Mouse (Mus musculus): Measurements from ENCODE around the gene Pofut1.

Gene Pofut1

GRCm38 (mm10) chr2:153241250-153242014 is at the start of gene Pofut1, which contains the start of gene Plagl2:
Gene Pofut1, plus strand, starts transcription at chr2:153241533.
Gene Plagl2, minus strand, starts transcription at chr2:153241426.
- DNase-seq (ENCODE audit: low read depth, low spot score): peak; percentile 86

- DNase-seq (ENCODE audit: low read depth, low spot score): no peak
These were observed 47.1 kb upstream of the Pofut1 start for GRCm38 (mm10) chr2:153194255-153194654.

GRCm38 (mm10) chr2:153198485-153198884 is 42.8 kb upstream of the Pofut1 start:
- no peak for DNase-seq (ENCODE audit: low read depth, low spot score)

- no peak for DNase-seq (ENCODE audit: low read depth, low spot score)
These were observed 42.2 kb upstream of the Pofut1 start for GRCm38 (mm10) chr2:153199114-153199513.

- no peak for DNase-seq (ENCODE audit: low read depth, low spot score)
These were observed 38.6 kb upstream of the Pofut1 start for GRCm38 (mm10) chr2:153202766-153203165.

GRCm38 (mm10) chr2:153208149-153208548 is 33.2 kb upstream of the Pofut1 start:
- DNase-seq (ENCODE audit: low read depth, low spot score): no peak

- no peak for DNase-seq (ENCODE audit: low read depth, low spot score)
These were observed 32.0 kb upstream of the Pofut1 start for GRCm38 (mm10) chr2:153209286-153209685.

GRCm38 (mm10) chr2:153211451-153211850 is 29.9 kb upstream of the Pofut1 start:
- DNase-seq (ENCODE audit: low read depth, low spot score): no peak

GRCm38 (mm10) chr2:153213351-153213750 is 28.0 kb upstream of the Pofut1 start:
- no peak for DNase-seq (ENCODE audit: low read depth, low spot score)

- DNase-seq (ENCODE audit: low read depth, low spot score): no peak
These were observed 26.5 kb upstream of the Pofut1 start for GRCm38 (mm10) chr2:153214771-153215259.

- no peak for DNase-seq (ENCODE audit: low read depth, low spot score)
These were observed 25.9 kb upstream of the Pofut1 start for GRCm38 (mm10) chr2:153215421-153215820.

- no peak for DNase-seq (ENCODE audit: low read depth, low spot score)
These were observed 23.4 kb upstream of the Pofut1 start for GRCm38 (mm10) chr2:153217826-153218340.

GRCm38 (mm10) chr2:153218516-153218915 is 22.8 kb upstream of the Pofut1 start:
- DNase-seq (ENCODE audit: low read depth, low spot score): no peak

- DNase-seq (ENCODE audit: low read depth, low spot score): no peak
These were observed 19.7 kb upstream of the Pofut1 start for GRCm38 (mm10) chr2:153221620-153222019.

GRCm38 (mm10) chr2:153222130-153222529 is 19.2 kb upstream of the Pofut1 start:
- no peak for DNase-seq (ENCODE audit: low read depth, low spot score)

- DNase-seq (ENCODE audit: low read depth, low spot score): no peak
These were observed 18.8 kb upstream of the Pofut1 start for GRCm38 (mm10) chr2:153222566-153222965.

GRCm38 (mm10) chr2:153224946-153225594 is 16.3 kb upstream of the Pofut1 start, which contains the start of gene Tspyl3:
Gene Tspyl3, minus strand, starts transcription at chr2:153225441.
- peak; percentile 65 for DNase-seq (ENCODE audit: low read depth, low spot score)

- no peak for DNase-seq (ENCODE audit: low read depth, low spot score)
These were observed 15.8 kb upstream of the Pofut1 start for GRCm38 (mm10) chr2:153225595-153225953.

GRCm38 (mm10) chr2:153227959-153228358 is 13.4 kb upstream of the Pofut1 start:
- no peak for DNase-seq (ENCODE audit: low read depth, low spot score)

- no peak for DNase-seq (ENCODE audit: low read depth, low spot score)
These were observed 12.8 kb upstream of the Pofut1 start for GRCm38 (mm10) chr2:153228523-153228922.

- DNase-seq (ENCODE audit: low read depth, low spot score): no peak
These were observed 4.1 kb upstream of the Pofut1 start for GRCm38 (mm10) chr2:153237193-153237592.

GRCm38 (mm10) chr2:153237891-153238290 is 3.4 kb upstream of the Pofut1 start:
- DNase-seq (ENCODE audit: low read depth, low spot score): no peak

- DNase-seq (ENCODE audit: low read depth, low spot score): no peak
These were observed 2.9 kb upstream of the Pofut1 start for GRCm38 (mm10) chr2:153238406-153238805.

All from ES-CJ7 (cell line).